Mouse (Mus musculus): ENCODE measurements around the gene Trio.

DNA sequence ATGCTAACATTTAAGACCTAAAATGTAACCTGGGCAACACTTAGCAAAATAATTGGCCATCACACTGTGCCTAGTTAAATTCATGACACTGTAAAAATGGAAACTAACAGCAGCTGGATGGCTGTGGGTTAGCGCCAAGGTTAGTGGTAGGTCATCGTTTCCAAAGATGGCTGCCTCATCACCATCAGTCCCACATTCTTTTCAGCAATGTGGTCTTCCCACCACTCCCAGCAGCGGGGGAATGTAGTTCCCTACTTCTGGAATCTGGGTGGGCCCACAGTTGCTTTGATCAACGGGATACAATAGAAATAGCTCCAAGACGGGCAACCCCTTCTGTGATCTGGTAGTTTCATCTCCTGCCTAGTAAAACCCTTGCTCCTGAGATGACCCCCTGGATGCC lies 35.3 kb upstream of the Trio start:
- TF ChIP-seq CTCF (IDR thresholded peaks at IDR 0.05; ENCODE audit: extremely low read depth, insufficient read depth, low read length) (no peak), POLR2A (IDR thresholded peaks at IDR 0.05; ENCODE audit: extremely low read depth, insufficient read depth, low read length) (no peak)
